Mouse (Mus musculus) right cerebral cortex, adult 2 months (tissue): ENCODE data around the gene Fyb2.

Experiments used
- DNase-seq, 2 experiments: peaks; one replicate each; pipeline ENCODE4 v3.0.0; 2021 to 2022; ENCODE audit warnings: low spot score in 2 of 2

The Fyb2 gene

GRCm38 (mm10) chr4:105007360-105008018, 94.2 kb downstream of the Fyb2 start:
- no peak for DNase-seq

GRCm38 (mm10) chr4:105013718-105014117, 100.5 kb downstream of the Fyb2 start:
- no peak for DNase-seq

GRCm38 (mm10) chr4:105015496-105015895, 102.2 kb downstream of the Fyb2 start:
- no peak for DNase-seq

- DNase-seq, result no peak
Measured at GRCm38 (mm10) chr4:105016006-105016613, 102.9 kb downstream of the Fyb2 start.

- no peak for DNase-seq
Measured at GRCm38 (mm10) chr4:105027278-105027677, 114.0 kb downstream of the Fyb2 start.

- DNase-seq, result no peak
Measured at GRCm38 (mm10) chr4:105031104-105031503, 117.8 kb downstream of the Fyb2 start.

GRCm38 (mm10) chr4:105033153-105033552, 119.9 kb downstream of the Fyb2 start:
- no peak for DNase-seq

GRCm38 (mm10) chr4:105034259-105034658, 121.0 kb downstream of the Fyb2 start:
- DNase-seq, result no peak

GRCm38 (mm10) chr4:105050041-105050440, 136.8 kb downstream of the Fyb2 start:
- no peak for DNase-seq

- no peak for DNase-seq
Measured at GRCm38 (mm10) chr4:105051291-105051690, 138.0 kb downstream of the Fyb2 start.
